In the genomic region with DNA sequence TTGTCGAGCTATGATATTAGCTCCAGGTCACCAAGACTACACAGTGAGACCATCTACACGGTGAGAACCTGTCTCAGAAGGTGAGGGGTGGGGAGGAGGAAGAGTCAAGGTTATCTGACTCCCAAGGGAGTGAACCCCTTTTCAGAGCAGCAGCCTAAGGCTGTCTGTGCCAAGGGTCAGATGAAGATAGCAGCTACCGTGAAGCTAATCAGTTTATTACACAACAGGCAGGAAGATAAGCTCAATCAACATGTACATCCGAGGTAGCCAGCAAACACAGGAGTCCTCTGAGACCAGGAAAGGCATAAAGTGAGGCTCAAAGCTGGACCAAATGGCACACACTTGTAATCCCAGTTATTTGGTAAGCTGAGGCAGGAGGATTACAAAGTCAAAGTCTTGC, we compare ENCODE assay signal across 23 mouse cellular contexts. TPM values are rescaled to one million over a fixed set of nuclear protein-coding genes. Genes with fewer than 3 reads are reported as not detected.
"Had no signal": no experiment of that assay in that cellular context is flagged by ENCODE, and none has a peak within 500 bp of the region (broad histone marks: within the 10 kb centered on the region; RNA-seq: fewer than 3 reads in every experiment).

No protein-coding gene starts in this region.

- H3K9me3 ChIP-seq: limb, embryonic 12.5 days; limb, embryonic 15.5 days; megakaryocyte, embryonic 14.5 days; midbrain, embryonic 10.5 days; midbrain, embryonic 13.5 days had no signal

- ATAC-seq: midbrain, embryonic 13.5 days had no signal

- H3K27ac ChIP-seq: kidney, postnatal 0 days; left cerebral cortex, adult 2 months; limb, embryonic 12.5 days; limb, embryonic 15.5 days; midbrain, embryonic 10.5 days; midbrain, embryonic 13.5 days had no signal

- H3K4me3 ChIP-seq: left cerebral cortex, adult 2 months; limb, embryonic 12.5 days; limb, embryonic 15.5 days; megakaryocyte, embryonic 14.5 days; midbrain, embryonic 10.5 days; midbrain, embryonic 13.5 days had no signal

- DNase-seq: layer of hippocampus, postnatal 36 days; lung, adult 2 months; thymus, adult 18-20 months; thymus, postnatal 14 days; thymus, postnatal 4 days had no signal

- H3K27me3 ChIP-seq: limb, embryonic 12.5 days; limb, embryonic 15.5 days had no signal

- H3K4me1 ChIP-seq: limb, embryonic 15.5 days had no signal

- H3K4me2 ChIP-seq: limb, embryonic 12.5 days; limb, embryonic 15.5 days; midbrain, embryonic 13.5 days had no signal

- H3K9ac ChIP-seq: limb, embryonic 12.5 days; limb, embryonic 15.5 days; midbrain, embryonic 13.5 days had no signal

RNA-seq across cellular contexts. Expression of gene Alx3, which starts 14.0 kb away (rescaled TPM):
- polyA plus RNA-seq: intestine, embryonic 14.5 days; kidney, adult 2 months; lung, adult 2 months; neural tube, embryonic 14.5 days; small intestine, adult 2 months; spleen, adult 2 months had no signal

RNA-seq across cellular contexts. Expression of gene Gm10961, which starts 22.3 kb away (rescaled TPM):
- polyA plus RNA-seq: intestine, embryonic 14.5 days; kidney, adult 2 months; kidney, embryonic 14.5 days; kidney, postnatal 0 days; limb, embryonic 12.5 days; limb, embryonic 15.5 days; lung, adult 2 months; lung, embryonic 16.5 days; midbrain, embryonic 10.5 days; midbrain, embryonic 13.5 days; midbrain, postnatal 0 days; neural tube, embryonic 11.5 days; neural tube, embryonic 14.5 days; small intestine, adult 2 months; spleen, adult 2 months; stomach, embryonic 16.5 days; testis, adult 2 months had no signal

RNA-seq across cellular contexts. Expression of gene Ubl4b, which starts 53.9 kb away (rescaled TPM):
- polyA plus RNA-seq: intestine, embryonic 14.5 days; kidney, embryonic 14.5 days; kidney, postnatal 0 days; limb, embryonic 15.5 days; lung, adult 2 months; lung, embryonic 16.5 days; midbrain, embryonic 10.5 days; midbrain, embryonic 13.5 days; midbrain, postnatal 0 days; neural tube, embryonic 11.5 days; neural tube, embryonic 14.5 days; small intestine, adult 2 months; spleen, adult 2 months; stomach, embryonic 16.5 days had no signal
